Mouse (Mus musculus) E14TG2a.4 (cell line): ENCODE measurements at regions not wholly inside any gene's neighbourhood (a gene's known extent, or its start where the extent isn't known, plus 50 kb on each side); places are given as distances from the start of the nearest gene placed in this dataset.

Source experiments
- H3K27me3 ChIP-seq: 2 replicates; pipeline ENCODE4 v1.6.1; 2014; ENCODE audit warnings: low read length, control low read depth; ENCODE audit not compliant: insufficient read depth
- H3K36me3 ChIP-seq: 2 replicates; pipeline ENCODE4 v1.6.1; 2014; ENCODE audit warnings: low read length, control low read depth; ENCODE audit not compliant: insufficient read depth
- H3K4me1 ChIP-seq: replicated peaks from 2 replicates; pipeline ENCODE4 v1.6.1; 2014; ENCODE audit warnings: low read depth, low read length, control low read depth
- H3K4me3 ChIP-seq: replicated peaks from 2 replicates; pipeline ENCODE4 v1.5.1; 2014; ENCODE audit warnings: mild to moderate bottlenecking, low read length
- H3K9me3 ChIP-seq: 2 replicates; pipeline ENCODE4 v1.6.1; 2014; ENCODE audit warnings: low read length, control low read depth
- CTCF ChIP-seq: conservative IDR thresholded peaks from 2 replicates; pipeline ENCODE4 v1.5.1; 2014; ENCODE audit warnings: low read length
- NANOG ChIP-seq: IDR thresholded peaks from 2 replicates; pipeline ENCODE4 v1.6.1; 2014; ENCODE audit warnings: borderline replicate concordance, low read length, mixed read lengths
- POU5F1 ChIP-seq: IDR thresholded peaks from 2 replicates; pipeline ENCODE4 v1.6.1; 2014; ENCODE audit warnings: low read length, borderline replicate concordance

DNA sequence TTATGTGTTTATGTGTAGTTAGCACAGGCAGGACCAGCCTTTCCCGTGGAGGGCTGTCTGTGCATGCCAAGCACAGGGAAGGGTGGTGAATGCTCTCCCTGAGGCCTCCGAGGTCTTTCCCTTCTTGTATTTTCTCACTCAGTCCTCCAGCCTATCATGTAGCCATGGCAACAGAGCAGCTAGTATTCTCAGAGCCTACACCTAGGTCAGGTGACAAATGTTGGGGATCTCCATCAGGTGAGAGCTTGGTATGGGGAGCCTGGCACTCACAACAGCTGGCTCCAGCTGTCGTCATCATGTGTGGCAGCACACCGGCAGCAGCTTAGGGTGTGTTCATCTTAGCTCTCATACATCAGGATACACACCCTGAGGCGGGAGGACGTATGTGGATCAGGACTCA lies 231.3 kb downstream of the Mroh4 start:
- no peak for TF ChIP-seq NANOG
- TF ChIP-seq CTCF = no peak
- no peak for TF ChIP-seq POU5F1

GRCm38 (mm10) chr15:74401275-74401674 lies 234.9 kb downstream of the Mroh4 start:
- Histone ChIP-seq H3K4me1 (no peaks in the 10 kb centered on the region), H3K36me3 (no peaks in the 10 kb centered on the region), H3K9me3 (no peaks in the 10 kb centered on the region), H3K4me3 (no peak overlapping the region), H3K27me3 (0 out of 2 replicates have a peak, but pooled peaks cover 5% of the 10 kb centered on the region)
- TF ChIP-seq POU5F1 = no peak
- TF ChIP-seq CTCF = no peak
- TF ChIP-seq NANOG = no peak

More for the DNA sequence above, 231.3 kb downstream of the Mroh4 start:
- no peak overlapping the region for H3K4me3 ChIP-seq
- H3K9me3 ChIP-seq = no peaks in the 10 kb centered on the region
- no peaks in the 10 kb centered on the region for H3K4me1 ChIP-seq
- no peaks in the 10 kb centered on the region for H3K36me3 ChIP-seq
- no peaks in the 10 kb centered on the region for H3K27me3 ChIP-seq

GRCm38 (mm10) chr15:74396029-74396428 lies 240.1 kb downstream of the Mroh4 start:
- TF ChIP-seq CTCF = no peak
- no peak for TF ChIP-seq POU5F1
- TF ChIP-seq NANOG = no peak
- Histone ChIP-seq H3K4me1 (peaks cover 15% of the 10 kb centered on the region), H3K9me3 (no peaks in the 10 kb centered on the region), H3K4me3 (no peak overlapping the region), H3K27me3 (0 out of 2 replicates have a peak, but pooled peaks cover 5% of the 10 kb centered on the region), H3K36me3 (no peaks in the 10 kb centered on the region)

GRCm38 (mm10) chr15:74387533-74387932 lies 248.6 kb downstream of the Mroh4 start:
- Histone ChIP-seq H3K4me3 (no peak overlapping the region), H3K9me3 (no peaks in the 10 kb centered on the region), H3K27me3 (no peaks in the 10 kb centered on the region; the same call in 1 of the 2 replicates), H3K4me1 (peaks cover 59% of the 10 kb centered on the region), H3K36me3 (no peaks in the 10 kb centered on the region)
- TF ChIP-seq NANOG (no peak; the same call in 1 of the 2 replicates), CTCF (no peak)

GRCm38 (mm10) chr15:74382556-74382955 lies 253.6 kb downstream of the Mroh4 start:
- peaks cover 21% of the 10 kb centered on the region for H3K9me3 ChIP-seq
- TF ChIP-seq POU5F1 (no peak), CTCF (no peak), NANOG (no peak)

GRCm38 (mm10) chr15:74379366-74379765 lies 256.8 kb downstream of the Mroh4 start:
- H3K4me1 ChIP-seq = peaks cover 27% of the 10 kb centered on the region
- no peaks in the 10 kb centered on the region for H3K36me3 ChIP-seq
- H3K27me3 ChIP-seq = no peaks in the 10 kb centered on the region
- H3K9me3 ChIP-seq = peaks cover 29% of the 10 kb centered on the region
- no peak for TF ChIP-seq POU5F1
- TF ChIP-seq NANOG = no peak
- no peak for TF ChIP-seq CTCF
- H3K4me3 ChIP-seq = no peak overlapping the region

More at GRCm38 (mm10) chr15:74382556-74382955, 253.6 kb downstream of the Mroh4 start:
- peaks cover 27% of the 10 kb centered on the region for H3K4me1 ChIP-seq
- no peaks in the 10 kb centered on the region; the same call in 1 of the 2 replicates for H3K27me3 ChIP-seq
- no peak overlapping the region for H3K4me3 ChIP-seq
- H3K36me3 ChIP-seq = no peaks in the 10 kb centered on the region

GRCm38 (mm10) chr15:74369461-74369860 lies 266.7 kb downstream of the Mroh4 start:
- Histone ChIP-seq H3K4me3 (no peak overlapping the region), H3K4me1 (peaks cover 11% of the 10 kb centered on the region), H3K9me3 (no peaks in the 10 kb centered on the region), H3K36me3 (no peaks in the 10 kb centered on the region), H3K27me3 (peaks cover 23% of the 10 kb centered on the region; the same call in 1 of the 2 replicates)
- TF ChIP-seq POU5F1 (no peak), NANOG (no peak), CTCF (no peak)

DNA sequence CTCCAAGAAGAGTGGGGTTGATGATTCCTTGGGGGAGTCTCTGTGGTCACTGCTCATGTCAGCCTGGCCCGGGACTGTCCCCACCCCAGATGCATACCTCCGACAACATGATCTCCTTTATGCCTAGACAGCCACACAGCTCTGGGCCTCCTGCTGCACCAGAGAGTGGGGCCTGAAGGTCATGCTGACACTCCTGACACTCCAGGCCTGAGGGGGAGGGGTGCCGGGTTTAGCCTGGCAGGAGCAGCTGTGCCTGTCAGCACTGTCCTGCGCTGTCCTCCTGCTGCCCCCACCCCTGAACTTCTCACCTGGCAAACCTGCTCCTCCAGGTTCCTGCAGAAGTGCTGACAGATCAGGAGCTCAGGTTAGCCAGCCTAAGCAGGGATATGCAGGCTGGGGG lies 288.2 kb downstream of the Mroh4 start:
- no peak overlapping the region for H3K4me3 ChIP-seq
- no peaks in the 10 kb centered on the region; the same call in 1 of the 2 replicates for H3K4me1 ChIP-seq
- no peaks in the 10 kb centered on the region for H3K27me3 ChIP-seq
- TF ChIP-seq CTCF = no peak
- TF ChIP-seq NANOG = no peak
- no peak for TF ChIP-seq POU5F1
- no peaks in the 10 kb centered on the region for H3K36me3 ChIP-seq
- peaks cover 3% of the 10 kb centered on the region; the same call in 1 of the 2 replicates for H3K9me3 ChIP-seq

- Histone ChIP-seq H3K4me3 (no peak overlapping the region), H3K4me1 (no peaks in the 10 kb centered on the region; the same call in 1 of the 2 replicates), H3K27me3 (no peaks in the 10 kb centered on the region), H3K36me3 (no peaks in the 10 kb centered on the region), H3K9me3 (no peaks in the 10 kb centered on the region)
- TF ChIP-seq POU5F1 (no peak), NANOG (no peak), CTCF (no peak)
These were observed 292.6 kb downstream of the Mroh4 start for GRCm38 (mm10) chr15:74343591-74343990.
